Mouse (Mus musculus): ENCODE data around the gene Aqp5. TPM values are rescaled to one million over a fixed set of nuclear protein-coding genes. Genes with fewer than 3 reads are reported as not detected.

Gene Aqp5
- polyA plus RNA-seq, 1 experiment from 2014 or later, result not detected

Other genes with a start within 250 kb of the Aqp5 start
- gene Fmnl3, start 220.3 kb upstream of the Aqp5 start, polyA plus RNA-seq (2014; fragmentation: Nextera tagmentation; extraction: Ambion mirVana), result 17.1 and 17.6 TPM in 2 replicates
- 225 and 228 TPM in 2 replicates for gene Tmbim6, start 197.9 kb upstream of the Aqp5 start, polyA plus RNA-seq (2014; fragmentation: Nextera tagmentation; extraction: Ambion mirVana)
- 9.0 and 9.7 TPM in 2 replicates for gene Nckap5l, start 133.0 kb upstream of the Aqp5 start, polyA plus RNA-seq (2014; fragmentation: Nextera tagmentation; extraction: Ambion mirVana)
- 15.1 and 16.7 TPM in 2 replicates for gene Bcdin3d, start 116.1 kb upstream of the Aqp5 start, polyA plus RNA-seq (2014; fragmentation: Nextera tagmentation; extraction: Ambion mirVana)
- 0.24 and 0.66 TPM in 2 replicates for gene Faim2, start 62.6 kb upstream of the Aqp5 start, polyA plus RNA-seq (2014; fragmentation: Nextera tagmentation; extraction: Ambion mirVana)
- gene Aqp2, start 11.7 kb upstream of the Aqp5 start, polyA plus RNA-seq (2014; fragmentation: Nextera tagmentation; extraction: Ambion mirVana), result not detected in 2 replicates
- gene Aqp6, start 10.6 kb downstream of the Aqp5 start, polyA plus RNA-seq (2014; fragmentation: Nextera tagmentation; extraction: Ambion mirVana), result 0.26 TPM in 1 of 2 replicates, not detected in the other
- gene Racgap1, start 60.9 kb downstream of the Aqp5 start, polyA plus RNA-seq (2014; fragmentation: Nextera tagmentation; extraction: Ambion mirVana), result 147 and 152 TPM in 2 replicates
- gene Asic1, start 79.6 kb downstream of the Aqp5 start, polyA plus RNA-seq (2014; fragmentation: Nextera tagmentation; extraction: Ambion mirVana), result 2.6 and 4.1 TPM in 2 replicates
- 66.8 and 81.1 TPM in 2 replicates for gene Smarcd1, start 111.3 kb downstream of the Aqp5 start, polyA plus RNA-seq (2014; fragmentation: Nextera tagmentation; extraction: Ambion mirVana)
- gene Gm17349, start 114.7 kb downstream of the Aqp5 start, polyA plus RNA-seq (2014; fragmentation: Nextera tagmentation; extraction: Ambion mirVana), result not detected in 2 replicates
- gene Gpd1, start 126.7 kb downstream of the Aqp5 start, polyA plus RNA-seq (2014; fragmentation: Nextera tagmentation; extraction: Ambion mirVana), result 0.10 and 0.18 TPM in 2 replicates
- gene Cox14, start 134.8 kb downstream of the Aqp5 start, polyA plus RNA-seq (2014; fragmentation: Nextera tagmentation; extraction: Ambion mirVana), result 122 and 152 TPM in 2 replicates
- 64.6 and 70.2 TPM in 2 replicates for gene Cers5, start 182.1 kb downstream of the Aqp5 start, polyA plus RNA-seq (2014; fragmentation: Nextera tagmentation; extraction: Ambion mirVana)

Data from embryonic facial prominence, embryonic 11.5 days (tissue).